Mouse (Mus musculus) lung, postnatal 25 days (tissue): ENCODE measurements around the gene Padi2.

Experiments
- DNase-seq: peaks from one replicate; pipeline ENCODE4 v3.0.0; 2022; ENCODE audit warnings: low spot score

Gene Padi2

DNA sequence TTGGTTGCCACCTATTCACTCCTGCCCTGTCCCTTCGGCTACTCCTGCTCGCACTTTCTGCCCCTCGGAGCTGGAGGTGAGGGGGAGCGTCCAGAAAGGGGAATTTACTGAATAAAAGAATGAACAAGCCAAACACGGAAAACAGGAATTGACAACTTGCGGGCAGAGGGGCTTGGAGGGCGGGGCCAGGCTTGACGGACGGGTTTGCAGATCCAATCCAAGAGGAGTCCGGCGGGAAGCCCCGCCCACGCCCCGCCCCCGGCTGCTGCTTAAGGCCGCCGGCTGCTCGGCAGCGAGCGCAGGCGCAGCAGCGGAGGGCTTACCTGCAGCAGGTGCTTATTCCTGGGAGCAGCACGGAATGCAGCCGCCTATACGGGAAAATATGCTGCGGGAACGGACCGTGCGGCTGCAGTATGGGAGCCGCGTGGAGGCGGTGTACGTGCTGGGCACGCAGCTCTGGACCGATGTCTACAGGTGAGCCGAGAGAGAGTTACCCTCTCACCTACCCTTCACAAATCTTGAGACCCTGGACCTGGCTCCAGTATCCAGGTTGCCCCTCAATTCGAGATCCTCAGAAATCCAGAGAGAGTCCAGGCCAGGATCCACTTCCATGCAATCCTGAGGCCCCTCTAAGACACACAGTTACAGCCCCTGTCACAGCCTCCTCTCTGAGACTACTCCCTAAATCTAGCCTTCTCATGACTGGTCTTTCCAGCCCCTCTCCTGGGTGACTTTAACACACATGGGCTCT is at the start of gene Padi2:
TSS of gene Padi2 (plus strand) at position 269 of the 751 bp plus-strand sequence.
- DNase-seq = peak; percentile 68

DNA sequence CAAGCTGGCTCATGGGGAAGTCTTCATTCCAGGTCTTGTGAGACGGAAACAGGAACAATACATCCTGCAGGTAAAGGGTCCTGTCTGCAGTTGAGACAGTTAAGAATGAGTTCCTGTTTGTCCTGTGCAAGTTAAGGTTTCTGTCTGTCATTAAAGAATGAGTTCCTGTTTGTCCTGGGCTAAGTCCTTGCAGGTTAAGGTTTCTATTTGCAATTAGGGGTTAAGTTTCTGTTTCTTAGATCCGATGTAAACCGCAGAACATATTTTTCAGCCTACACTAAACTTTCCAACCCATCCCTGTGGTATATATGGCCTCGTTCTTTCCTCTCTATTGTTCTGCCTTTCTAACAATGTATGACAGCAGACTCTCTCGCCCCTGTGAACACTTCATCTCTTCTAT is 49.1 kb upstream of the Padi2 start:
- DNase-seq = no peak

- no peak for DNase-seq
These were observed 48.3 kb upstream of the Padi2 start for GRCm38 (mm10) chr4:140857813-140858212.

DNA sequence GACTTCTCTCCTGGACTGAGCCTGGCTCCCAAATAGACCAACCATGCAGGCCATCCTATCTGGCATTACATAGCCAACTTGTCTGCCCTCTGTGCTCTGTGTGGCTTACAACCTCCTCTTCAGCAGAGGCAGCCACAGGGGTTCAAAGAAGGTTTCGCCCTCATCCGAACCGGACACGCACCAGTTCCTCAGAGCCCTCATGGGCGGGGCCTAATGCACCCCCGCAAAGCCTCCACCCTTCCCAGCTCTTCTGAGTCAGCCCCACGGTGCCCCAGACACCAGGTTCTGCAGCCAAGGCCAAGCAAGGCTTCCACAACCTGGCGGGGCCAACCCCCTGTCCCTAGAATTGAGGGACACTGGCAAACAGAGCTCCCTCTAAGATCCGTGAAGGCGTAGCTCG is 46.9 kb upstream of the Padi2 start:
- no peak for DNase-seq

GRCm38 (mm10) chr4:140860125-140860766 is 45.9 kb upstream of the Padi2 start:
- DNase-seq = no peak

GRCm38 (mm10) chr4:140860767-140861147 is 45.4 kb upstream of the Padi2 start:
- no peak for DNase-seq

- DNase-seq = no peak
These were observed 44.0 kb upstream of the Padi2 start for GRCm38 (mm10) chr4:140862036-140862650.

DNA sequence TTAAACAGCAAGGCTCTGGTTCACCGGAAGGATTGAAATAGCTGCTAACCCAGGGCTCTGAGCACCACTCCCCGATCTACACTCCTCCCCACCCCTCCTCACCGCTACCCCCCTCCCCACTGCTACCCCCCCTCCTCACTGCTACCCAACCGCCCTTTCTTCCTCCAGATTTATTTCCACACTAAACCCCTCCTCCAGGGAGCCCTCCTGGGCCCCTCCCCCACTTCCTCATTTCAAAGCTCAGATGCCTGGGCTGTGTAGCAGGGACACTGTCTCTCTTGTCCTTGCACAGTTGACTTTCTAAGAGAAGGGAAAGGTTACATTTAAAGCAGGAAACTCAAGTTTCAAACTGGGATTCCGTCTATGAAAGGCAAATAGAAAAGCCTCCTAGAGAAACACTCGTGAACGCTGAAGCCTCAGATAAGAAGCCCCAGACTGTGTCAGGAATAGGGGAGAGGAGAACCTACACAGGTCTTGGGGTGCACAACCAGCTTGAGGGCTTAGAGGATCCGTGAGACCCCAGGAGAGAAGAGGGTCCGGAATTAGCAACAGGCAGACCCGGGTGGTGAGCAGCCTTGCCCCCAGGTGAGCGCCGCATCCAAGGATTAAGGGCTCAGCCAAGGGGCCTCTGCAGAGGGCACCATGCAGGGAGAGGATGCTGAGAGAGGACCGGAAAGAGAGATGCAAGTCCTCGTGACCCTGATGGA is 37.5 kb upstream of the Padi2 start:
- DNase-seq = peak; percentile 28

DNA sequence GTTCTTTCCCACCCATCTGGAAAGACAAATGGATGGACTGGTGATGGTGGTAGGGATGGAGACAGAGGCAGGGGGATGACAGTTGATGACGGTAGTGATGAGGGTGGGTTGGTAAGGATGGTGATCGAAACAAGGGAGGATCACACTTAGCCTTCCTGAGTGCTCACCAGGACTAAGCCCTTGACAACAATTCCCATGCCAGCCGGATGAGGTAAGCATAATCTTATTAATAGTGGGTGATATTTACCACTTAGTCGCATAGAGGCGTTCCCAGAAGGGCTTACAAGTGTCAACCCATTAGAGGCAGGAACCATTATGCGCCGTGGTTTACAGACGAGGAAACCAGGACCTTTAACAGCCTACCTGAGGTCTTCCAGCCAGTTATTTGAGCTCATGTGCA is 36.2 kb upstream of the Padi2 start:
- no peak for DNase-seq

GRCm38 (mm10) chr4:140870876-140871275 is 35.3 kb upstream of the Padi2 start:
- no peak for DNase-seq

DNA sequence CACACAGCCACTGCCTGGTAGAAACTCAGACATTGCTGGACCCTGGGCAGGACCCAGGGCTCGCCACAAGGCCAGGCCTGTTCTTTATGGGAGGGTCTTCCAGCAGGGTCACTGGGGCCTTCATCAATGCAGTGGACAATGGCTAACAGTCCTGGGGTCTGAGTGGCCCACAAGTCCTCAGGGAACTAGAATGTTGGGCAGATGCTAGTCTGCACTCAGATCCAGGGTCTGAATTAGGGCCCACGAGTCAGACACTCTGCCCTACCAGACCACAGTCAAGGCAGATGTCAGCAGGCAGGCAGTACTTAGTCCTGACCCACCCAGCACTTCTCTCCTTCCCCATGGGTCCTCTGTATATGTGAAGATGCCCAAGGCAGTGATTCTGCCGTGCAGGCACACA is 34.8 kb upstream of the Padi2 start:
- DNase-seq = no peak

GRCm38 (mm10) chr4:140871851-140872685 is 34.1 kb upstream of the Padi2 start:
- DNase-seq = no peak

GRCm38 (mm10) chr4:140872686-140872992 is 33.5 kb upstream of the Padi2 start:
- DNase-seq = no peak

DNA sequence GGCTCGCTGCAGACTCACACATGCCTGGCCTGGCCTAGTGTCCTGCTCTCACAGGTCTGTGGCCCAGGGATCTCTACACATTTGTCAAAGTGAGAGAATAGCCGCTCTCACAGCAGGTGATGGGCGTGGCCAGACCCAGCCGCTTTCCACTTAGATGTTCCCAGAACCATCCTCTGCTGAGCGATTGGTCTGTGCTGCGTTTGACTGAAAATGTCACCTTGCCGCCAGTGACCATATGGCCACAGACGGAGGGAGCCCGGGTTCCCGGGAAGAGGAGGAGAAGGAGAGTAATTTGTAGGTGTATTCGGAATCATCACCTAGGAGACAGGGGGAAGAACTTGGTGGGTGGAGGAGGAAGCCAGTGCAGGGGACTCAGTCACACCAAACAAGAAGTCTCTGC is 33.1 kb upstream of the Padi2 start:
- DNase-seq = no peak

- DNase-seq = no peak
These were observed 30.0 kb upstream of the Padi2 start for GRCm38 (mm10) chr4:140876161-140876560.

DNA sequence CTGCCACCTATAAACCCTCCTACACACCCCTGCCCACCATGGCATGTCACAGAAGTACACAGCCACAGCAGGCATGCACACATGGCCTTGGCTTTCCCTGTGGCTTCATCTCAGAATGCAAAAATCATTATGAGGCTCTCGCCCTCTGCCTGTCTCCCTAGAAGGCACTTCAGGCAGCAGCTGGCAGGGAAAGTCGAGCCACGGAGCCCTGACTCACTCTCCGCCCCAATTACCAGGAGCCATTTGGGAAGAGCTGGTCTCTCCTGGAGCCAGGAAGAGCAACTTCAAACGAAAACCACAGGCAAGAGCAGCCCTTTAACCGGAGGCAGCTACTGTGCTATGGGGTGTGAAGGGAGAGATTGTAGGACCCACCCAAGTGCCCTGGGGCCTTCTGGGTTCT is 29.5 kb upstream of the Padi2 start:
- no peak for DNase-seq

DNA sequence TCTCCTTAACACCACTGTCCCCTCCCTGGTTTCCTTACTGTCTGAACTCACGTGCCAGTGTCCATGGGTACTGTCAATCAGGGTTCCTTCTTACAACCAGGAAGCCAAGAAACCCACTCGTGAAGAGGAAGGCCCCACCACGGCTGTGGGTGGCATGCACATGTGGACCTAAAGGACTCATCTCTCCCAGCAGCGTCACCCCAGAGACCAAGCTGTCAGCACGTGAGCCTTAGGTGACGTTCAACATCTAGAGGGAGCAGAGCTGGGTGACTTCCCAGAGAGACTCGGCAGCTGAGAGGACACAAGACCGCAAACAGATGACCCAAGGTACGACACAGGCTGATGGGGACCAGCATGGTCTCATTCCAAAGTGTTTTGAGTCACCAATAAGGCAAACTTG is 28.7 kb upstream of the Padi2 start:
- DNase-seq = no peak

- DNase-seq = no peak
These were observed 27.5 kb upstream of the Padi2 start for GRCm38 (mm10) chr4:140878655-140879054.

- DNase-seq = no peak
These were observed 27.0 kb upstream of the Padi2 start for GRCm38 (mm10) chr4:140879116-140879515.

DNA sequence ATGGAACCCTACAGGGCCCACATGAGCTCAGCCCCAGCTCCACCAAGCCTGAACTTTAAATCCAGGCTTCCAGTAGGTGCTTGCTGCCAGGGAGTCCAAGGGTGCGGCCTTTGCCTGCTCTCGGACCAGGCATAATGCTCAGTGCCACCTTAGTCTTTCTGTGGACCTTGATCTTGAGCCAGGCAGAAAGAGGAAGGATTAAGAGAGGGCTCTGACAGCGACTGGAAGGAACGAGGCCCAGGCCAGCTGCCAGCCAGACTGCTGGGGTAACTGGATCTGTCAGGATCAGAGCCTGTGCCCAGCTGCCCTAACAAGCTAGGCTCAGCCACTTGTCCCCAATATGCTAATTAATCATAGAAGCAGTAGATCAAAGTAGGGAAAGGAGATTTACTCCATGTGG is 26.4 kb upstream of the Padi2 start:
- DNase-seq = peak; percentile 10

DNA sequence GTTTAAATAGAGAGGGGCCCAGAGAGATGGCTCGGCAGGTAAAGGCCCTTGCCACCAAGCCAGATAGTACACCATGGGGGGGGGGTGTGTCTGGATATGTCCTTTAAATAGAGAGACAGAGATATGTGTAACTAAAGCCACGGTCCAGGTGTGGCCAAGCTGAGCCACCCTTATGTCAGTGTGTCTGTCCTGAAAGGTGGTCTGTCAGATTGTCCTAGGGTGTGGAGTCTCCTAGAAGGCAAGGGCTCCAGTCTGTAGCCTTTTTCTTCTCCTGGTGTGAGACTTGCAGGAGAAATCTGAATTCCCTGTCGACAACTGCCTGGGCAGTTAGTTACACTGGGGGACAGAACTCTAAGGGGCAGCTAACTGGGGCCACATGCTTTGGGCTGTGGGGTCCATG is 25.9 kb upstream of the Padi2 start:
- DNase-seq = no peak

DNA sequence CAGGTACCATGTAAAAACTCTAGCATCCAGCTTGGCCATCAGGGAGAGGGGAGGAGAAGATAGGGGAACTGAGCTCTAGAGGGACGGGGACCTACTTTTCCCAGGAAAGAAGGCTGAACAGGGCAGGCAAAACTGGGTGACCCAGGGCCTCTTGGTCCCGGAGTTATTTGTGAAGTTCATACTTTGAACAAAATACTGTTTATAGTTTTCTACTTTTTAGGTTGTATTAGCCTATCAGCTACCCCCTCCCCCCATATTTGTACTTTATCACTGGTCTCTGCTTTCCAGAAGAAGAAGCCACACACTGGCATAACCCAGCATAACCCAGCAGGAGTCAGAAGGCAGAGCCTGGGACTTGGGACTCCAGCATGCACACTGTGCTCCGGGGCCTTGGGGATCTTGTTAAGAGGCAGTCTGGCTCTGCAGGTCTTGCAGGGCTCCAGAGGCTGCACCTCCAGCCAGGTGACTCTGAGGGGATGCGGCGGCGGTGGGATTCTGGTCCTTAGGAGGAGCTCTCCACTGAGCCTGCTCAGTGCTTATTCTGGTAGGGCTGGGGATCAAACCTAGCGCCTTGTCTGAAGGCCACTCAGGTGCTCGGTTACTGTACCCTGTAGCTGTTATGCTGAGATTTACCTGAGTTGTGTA is 25.0 kb upstream of the Padi2 start:
- no peak for DNase-seq
